Mouse (Mus musculus) brain, embryonic 14.5 days (tissue): Measurements from ENCODE around the gene Mtmr11.

ENCODE experiments used
- CTCF ChIP-seq: fragments of 200-500 bp; IDR thresholded peaks from 2 replicates; pipeline ENCODE4 v1.5.1; 2012; ENCODE audit warnings: inconsistent platforms, mild to moderate bottlenecking, moderate library complexity, borderline replicate concordance; ENCODE audit not compliant: insufficient read depth, insufficient read length; ENCODE audit errors: extremely low read depth
- POLR2A ChIP-seq: fragments of 200-500 bp; IDR thresholded peaks from 2 replicates; pipeline ENCODE4 v1.6.1; 2012; ENCODE audit warnings: mild to moderate bottlenecking, inconsistent platforms, borderline replicate concordance; ENCODE audit not compliant: poor library complexity, insufficient read depth, insufficient read length, severe bottlenecking; ENCODE audit errors: extremely low read depth

DNA sequence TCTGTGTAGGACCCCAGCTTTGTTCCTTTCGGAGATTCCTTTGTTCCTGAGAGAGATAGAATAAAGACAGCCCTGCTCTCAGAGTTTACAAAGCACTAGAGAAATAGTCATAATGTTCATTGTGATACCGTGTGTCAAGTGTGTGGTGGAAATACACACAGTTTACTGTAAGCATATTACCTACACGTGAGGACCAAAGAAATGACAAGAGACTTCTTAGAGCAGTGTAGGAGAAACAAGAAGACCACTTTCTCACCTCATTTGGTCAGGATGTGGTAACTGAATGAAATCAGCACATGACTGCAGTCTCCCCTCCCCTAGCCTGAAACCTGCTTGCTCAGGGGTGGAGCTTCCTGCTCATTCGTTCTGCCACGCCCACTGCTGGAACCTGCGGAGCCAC is 36.4 kb downstream of the Mtmr11 start:
- TF ChIP-seq CTCF (no peak), POLR2A (no peak)
